Mouse (Mus musculus): ENCODE measurements around the gene Sptan1. TPM values are rescaled to one million over a fixed set of nuclear protein-coding genes. Genes with fewer than 3 reads are reported as not detected.

Gene Sptan1
- polyA plus RNA-seq, 1 experiment = 785 TPM

- DNase-seq (ENCODE audit: extremely low spot score in 1 of 2, low spot score in 1 of 2) = no peak
Observed at GRCm38 (mm10) chr2:30080181-30080800, 114.9 kb downstream of the Sptan1 start.

Other genes with a start within 250 kb of the Sptan1 start
- gene Gm13420, start 213.9 kb upstream of the Sptan1 start, polyA plus RNA-seq (2012; rRNA removed) = 0.32 and 0.38 TPM in 2 replicates
- gene Gm13547, start 206.2 kb upstream of the Sptan1 start, polyA plus RNA-seq (2012; rRNA removed) = not detected in 2 replicates
- 42.3 and 42.7 TPM in 2 replicates for gene Coq4, start 178.1 kb upstream of the Sptan1 start, polyA plus RNA-seq (2012; rRNA removed)
- 37.5 and 40.1 TPM in 2 replicates for gene Trub2, start 177.1 kb upstream of the Sptan1 start, polyA plus RNA-seq (2012; rRNA removed)
- 60.2 and 65.3 TPM in 2 replicates for gene Slc27a4, start 162.9 kb upstream of the Sptan1 start, polyA plus RNA-seq (2012; rRNA removed)
- 56.4 and 68.3 TPM in 2 replicates for gene Urm1, start 145.5 kb upstream of the Sptan1 start, polyA plus RNA-seq (2012; rRNA removed)
- gene Cercam, start 96.4 kb upstream of the Sptan1 start, polyA plus RNA-seq (2012; rRNA removed) = 15.9 and 16.2 TPM in 2 replicates
- gene Odf2, start 76.3 kb upstream of the Sptan1 start, polyA plus RNA-seq (2012; rRNA removed) = 177 and 198 TPM in 2 replicates
- gene Gle1, start 30.1 kb upstream of the Sptan1 start, polyA plus RNA-seq (2012; rRNA removed) = 50.4 and 60.2 TPM in 2 replicates
- gene Wdr34, start 83.3 kb downstream of the Sptan1 start, polyA plus RNA-seq (2012; rRNA removed) = 52.7 and 54.8 TPM in 2 replicates
- gene Set, start 91.8 kb downstream of the Sptan1 start, polyA plus RNA-seq (2012; rRNA removed) = 226 and 229 TPM in 2 replicates
- gene Pkn3, start 112.1 kb downstream of the Sptan1 start, polyA plus RNA-seq (2012; rRNA removed) = 2.0 and 2.7 TPM in 2 replicates
- gene Zdhhc12, start 128.1 kb downstream of the Sptan1 start, polyA plus RNA-seq (2012; rRNA removed) = 20.8 and 21.4 TPM in 2 replicates
- gene Zer1, start 159.0 kb downstream of the Sptan1 start, polyA plus RNA-seq (2012; rRNA removed) = 146 and 169 TPM in 2 replicates
- gene Tbc1d13, start 168.2 kb downstream of the Sptan1 start, polyA plus RNA-seq (2012; rRNA removed) = 44.3 and 45.3 TPM in 2 replicates
- gene Endog, start 205.9 kb downstream of the Sptan1 start, polyA plus RNA-seq (2012; rRNA removed) = 31.9 and 34.3 TPM in 2 replicates
- 55.7 and 56.5 TPM in 2 replicates for gene Spout1, start 212.9 kb downstream of the Sptan1 start, polyA plus RNA-seq (2012; rRNA removed)
- 26.8 and 29.8 TPM in 2 replicates for gene Kyat1, start 240.3 kb downstream of the Sptan1 start, polyA plus RNA-seq (2012; rRNA removed)

All from frontal cortex, adult 2 months (tissue).